Mouse (Mus musculus): ENCODE data around the gene Cdip1.

DNA sequence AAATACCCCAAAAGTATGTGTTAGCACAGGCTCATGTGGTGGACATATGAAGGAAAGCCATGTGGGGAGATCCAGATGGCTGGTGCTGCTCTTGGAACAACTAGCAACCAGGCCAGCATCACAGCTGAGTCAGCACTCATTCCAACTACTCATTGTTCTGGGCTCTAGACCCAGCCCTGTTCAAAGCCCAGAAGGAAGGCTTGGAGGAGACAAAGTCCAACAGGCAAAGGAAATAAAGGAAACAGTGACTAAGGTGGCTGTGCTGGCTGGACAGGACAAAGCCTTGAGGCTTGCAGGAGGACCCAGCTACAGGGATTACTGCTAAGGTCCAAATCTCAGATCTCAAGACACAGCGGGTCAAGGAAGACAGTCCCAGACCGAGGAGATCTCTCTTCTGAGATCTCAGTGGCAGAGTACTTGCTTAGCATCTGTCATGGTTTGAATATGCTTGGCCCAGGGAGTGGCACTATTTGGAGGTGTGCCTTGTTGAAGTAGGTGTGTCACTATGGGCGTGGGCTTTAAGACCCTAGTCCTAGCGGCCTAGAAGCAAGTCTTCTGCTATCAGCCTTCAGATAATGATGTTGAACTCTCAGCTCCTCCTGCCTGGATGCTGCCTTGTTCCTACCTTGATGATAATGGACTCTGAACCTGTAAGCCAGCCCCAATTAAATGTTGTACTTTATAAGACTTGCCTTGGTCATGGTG is 12.0 kb downstream of the Cdip1 start:
- TF ChIP-seq POLR2A (IDR thresholded peaks at IDR 0.05; ENCODE audit: extremely low read depth, insufficient read depth, low read length) (no peak), CTCF (IDR thresholded peaks at IDR 0.05; ENCODE audit: low read depth, low read length) (no peak)
